Mouse (Mus musculus): ENCODE results near the gene Stum.

- no peak for TF ChIP-seq GATA1 (IDR thresholded peaks at IDR 0.05; ENCODE audit: borderline replicate concordance, low read length)
- no peak for TF ChIP-seq CTCF (IDR thresholded peaks at IDR 0.05; ENCODE audit: low read depth, low read length)
- TF ChIP-seq TAL1 (conservative IDR thresholded peaks at IDR 0.05; ENCODE audit: low read depth, low read length) = no peak
Observed at GRCm38 (mm10) chr1:180426405-180426804, 56.9 kb downstream of the Stum start.
